Mouse (Mus musculus) inflammation-experienced regulatory T-cells, adult 6 months (primary cell): Measurements from ENCODE around the gene Cnpy1. TPM values are rescaled to one million over a fixed set of nuclear protein-coding genes. Genes with fewer than 3 reads are reported as not detected.

Source experiments
- ATAC-seq: one replicate; pipeline ENCODE4 v1.8.0; 2017
- polyA plus RNA-seq, 3 experiments: library from polyadenylated mRNA; unstranded; fragments of 100-300 nt; shearing (Covaris generic); gene quantifications; one replicate each; pipeline ENCODE4 v1.2.1; 2017

Gene Cnpy1
- polyA plus RNA-seq = not detected

DNA sequence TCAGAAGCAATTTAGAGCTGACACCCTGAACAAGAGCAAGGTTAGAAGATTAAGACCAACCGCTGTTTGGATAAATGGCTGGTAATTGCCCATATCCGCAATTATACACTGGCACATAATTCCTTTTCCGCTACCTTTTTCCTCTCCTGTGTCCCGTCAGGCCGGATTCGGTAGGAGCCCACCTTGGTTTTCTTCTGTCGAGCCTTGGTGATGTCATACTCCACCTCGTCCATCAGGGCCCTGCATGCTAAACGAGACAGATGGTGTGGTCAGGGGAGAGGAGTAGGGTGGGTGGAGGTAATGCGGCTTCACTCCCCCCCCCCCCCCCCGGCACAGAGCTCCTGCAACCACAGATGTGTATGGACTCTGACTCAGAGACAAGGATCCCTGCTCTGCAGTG, at the start of gene Cnpy1:
Cnpy1 (minus strand) TSS at position 233 of the 400 bp plus-strand sequence.
- ATAC-seq = no peak

- ATAC-seq = peak; percentile 60
Measured at GRCm38 (mm10) chr5:28293990-28294389, 48.4 kb upstream of the Cnpy1 start.

DNA sequence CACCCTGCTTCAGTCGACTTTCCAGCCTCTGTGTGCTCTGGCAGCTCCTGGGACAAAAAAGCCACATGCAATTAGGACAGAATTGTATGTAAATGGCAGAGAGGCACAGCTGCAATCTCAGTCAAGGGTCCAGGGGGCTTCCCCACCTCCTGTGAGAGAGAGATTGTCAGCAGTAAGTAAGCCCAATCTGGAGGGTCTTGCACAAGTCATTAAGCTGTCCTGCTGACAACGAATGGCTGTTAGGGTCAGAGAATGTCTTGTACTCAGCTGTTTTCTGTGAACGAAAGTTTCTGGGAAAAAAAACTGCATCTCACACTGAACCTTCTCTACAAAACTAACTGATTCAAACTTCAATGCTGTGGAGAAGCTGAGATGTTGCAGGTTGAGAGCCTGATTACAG, 46.7 kb upstream of the Cnpy1 start:
- no peak for ATAC-seq

- ATAC-seq = no peak
Measured at GRCm38 (mm10) chr5:28291118-28291850, 45.7 kb upstream of the Cnpy1 start.

GRCm38 (mm10) chr5:28290630-28291029, 45.0 kb upstream of the Cnpy1 start:
- ATAC-seq = no peak

DNA sequence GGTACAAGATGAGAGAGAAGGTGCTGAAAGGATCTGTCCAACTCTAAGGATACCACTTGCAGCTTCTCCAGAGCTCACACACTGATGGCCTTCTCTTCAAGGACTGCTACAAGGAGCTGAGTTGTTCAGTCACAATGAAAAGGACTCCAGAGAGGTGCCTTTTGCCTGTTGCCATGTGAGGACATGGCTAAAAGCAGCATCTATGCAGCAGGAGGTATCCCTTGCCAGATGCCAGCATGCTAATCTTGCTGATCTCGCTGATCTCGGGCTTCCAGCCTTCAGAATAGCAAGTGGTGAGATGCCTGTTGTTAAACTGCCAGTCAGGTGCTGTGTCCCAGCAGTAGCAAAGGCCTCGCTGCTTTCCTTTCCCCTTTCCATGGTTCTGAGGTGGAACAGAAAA, 43.5 kb upstream of the Cnpy1 start:
- ATAC-seq = no peak

DNA sequence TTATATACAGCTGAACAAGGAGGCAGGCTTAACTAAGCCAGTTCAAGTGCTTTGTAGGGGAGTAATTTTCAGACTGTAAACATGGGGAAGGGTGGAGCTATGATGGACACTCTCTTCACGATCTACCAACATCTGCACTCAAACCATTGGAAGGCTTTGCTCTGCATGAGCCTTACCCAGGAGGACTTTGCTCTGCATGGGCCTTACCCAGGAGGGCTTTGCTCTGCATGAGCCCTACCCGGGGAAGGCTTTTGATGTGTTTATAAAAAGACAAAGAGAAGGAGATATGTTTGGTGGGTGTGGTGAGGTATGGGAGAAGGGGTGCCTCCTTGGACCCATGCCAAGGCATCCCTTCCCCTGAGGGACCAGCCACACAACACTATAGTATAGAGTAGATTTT, 31.7 kb upstream of the Cnpy1 start:
- ATAC-seq = no peak

DNA sequence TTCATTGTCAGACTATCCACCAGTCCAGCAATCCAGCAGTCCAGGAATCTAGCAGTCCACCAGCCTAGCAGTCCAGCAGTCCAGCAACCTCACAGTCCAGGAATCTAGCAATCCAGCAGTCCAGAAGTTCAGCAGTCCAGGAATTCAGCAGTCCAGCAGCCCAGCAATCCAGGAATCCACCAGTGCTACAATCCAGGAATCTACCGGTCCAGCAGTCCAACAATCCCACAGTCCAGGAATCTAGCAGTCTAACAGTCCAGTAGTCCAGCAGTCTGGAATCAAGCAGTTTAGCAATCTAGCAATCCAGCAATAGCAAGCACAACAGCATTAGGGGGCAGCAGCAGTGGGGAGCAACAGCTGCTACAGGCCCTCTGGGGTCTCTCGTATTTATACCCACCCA, 27.2 kb upstream of the Cnpy1 start:
- no peak for ATAC-seq

DNA sequence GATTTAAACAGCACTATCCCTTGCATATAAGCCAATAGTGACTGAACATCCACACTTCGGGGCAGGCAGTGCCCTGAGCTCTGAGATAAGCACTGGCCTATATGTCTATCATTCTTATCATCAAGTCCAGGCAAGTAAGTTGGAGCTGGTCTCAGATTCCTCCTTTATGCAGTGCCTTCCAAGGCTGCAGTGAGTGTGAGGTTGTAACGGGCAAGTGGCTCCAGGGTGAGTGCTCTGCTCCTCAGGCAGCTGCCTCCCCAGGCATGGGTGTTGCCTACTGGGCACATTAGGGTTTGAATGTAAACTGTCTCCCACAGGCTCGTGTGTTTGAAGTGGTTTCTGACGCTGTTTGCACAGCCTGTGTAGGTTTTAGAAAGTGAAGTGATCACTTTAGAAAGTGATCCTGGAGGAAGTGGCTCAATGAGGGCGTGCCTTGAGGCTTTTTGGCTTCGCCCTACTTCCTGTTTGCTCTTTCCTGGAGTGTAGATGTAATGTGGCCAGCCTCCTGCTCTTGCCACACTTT, 23.9 kb upstream of the Cnpy1 start:
- peak; percentile 97 for ATAC-seq

GRCm38 (mm10) chr5:28267576-28267975, 22.0 kb upstream of the Cnpy1 start:
- ATAC-seq = no peak

DNA sequence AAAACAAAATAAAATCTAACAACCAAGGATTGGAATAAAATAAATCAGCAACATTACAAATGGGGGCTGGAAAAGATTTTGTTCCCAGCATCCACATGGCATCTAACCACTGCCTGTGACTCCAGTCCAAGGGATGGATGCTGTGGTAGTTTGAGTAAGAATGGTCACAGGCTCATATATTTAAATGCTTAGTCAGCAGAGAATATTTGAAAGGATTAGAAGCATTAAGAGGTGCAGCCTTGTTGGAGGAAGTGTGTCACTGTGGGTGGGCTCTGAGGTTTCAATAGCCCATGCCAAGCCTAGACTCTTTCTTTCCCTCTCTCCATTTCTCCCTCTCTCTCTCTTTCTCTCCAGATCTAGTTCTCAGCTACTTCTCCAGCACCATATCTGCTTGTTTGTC, 20.0 kb upstream of the Cnpy1 start:
- no peak for ATAC-seq

GRCm38 (mm10) chr5:28263852-28264251, 18.2 kb upstream of the Cnpy1 start:
- ATAC-seq = no peak

- no peak for ATAC-seq
Measured at GRCm38 (mm10) chr5:28262070-28262469, 16.5 kb upstream of the Cnpy1 start.

GRCm38 (mm10) chr5:28259939-28260338, 14.3 kb upstream of the Cnpy1 start:
- ATAC-seq = no peak

GRCm38 (mm10) chr5:28259385-28259784, 13.8 kb upstream of the Cnpy1 start:
- ATAC-seq = no peak

GRCm38 (mm10) chr5:28257816-28258215, 12.2 kb upstream of the Cnpy1 start:
- ATAC-seq = no peak

- no peak for ATAC-seq
Measured at GRCm38 (mm10) chr5:28252999-28253398, 7.4 kb upstream of the Cnpy1 start.

DNA sequence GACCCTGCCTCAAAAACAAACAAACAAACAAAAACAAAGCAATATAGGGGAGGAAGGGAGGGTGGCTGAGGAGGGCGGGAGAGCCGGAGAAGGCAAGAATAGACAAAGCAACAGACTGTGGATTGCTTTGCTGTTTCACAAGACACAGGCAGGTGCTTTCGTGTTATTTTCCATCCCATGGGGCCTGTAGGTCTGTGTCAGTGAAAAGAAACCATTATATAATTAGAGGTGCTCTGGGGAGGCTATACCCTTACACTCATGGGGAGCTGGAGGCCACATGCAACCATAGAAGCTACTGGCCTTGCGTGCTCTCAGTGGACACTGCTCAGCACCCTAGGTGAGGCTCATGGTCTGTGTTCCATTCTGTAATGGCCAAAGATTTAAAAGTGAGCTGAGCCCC, 6.7 kb upstream of the Cnpy1 start:
- no peak for ATAC-seq

GRCm38 (mm10) chr5:28251211-28251764, 5.7 kb upstream of the Cnpy1 start:
- ATAC-seq = no peak

DNA sequence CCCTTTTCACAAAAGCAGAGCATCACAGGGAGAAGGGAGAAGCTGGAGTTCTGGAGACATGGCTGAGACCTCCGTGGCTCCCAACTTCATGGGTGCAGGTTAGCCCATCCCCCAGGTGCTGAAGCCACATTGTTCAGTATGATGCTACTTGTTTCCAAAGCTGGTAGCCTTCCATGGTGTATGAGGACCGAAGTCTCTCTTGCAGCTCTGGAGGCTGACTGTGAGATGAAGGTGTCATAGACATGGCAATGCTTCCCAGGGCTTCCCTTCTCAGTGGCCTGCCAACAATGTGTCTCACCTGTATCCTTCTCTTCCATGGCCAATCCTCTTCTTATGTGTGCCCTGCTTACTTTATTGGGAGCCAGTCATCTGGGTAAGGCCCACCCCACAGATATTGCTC, 4.9 kb upstream of the Cnpy1 start:
- ATAC-seq = no peak

DNA sequence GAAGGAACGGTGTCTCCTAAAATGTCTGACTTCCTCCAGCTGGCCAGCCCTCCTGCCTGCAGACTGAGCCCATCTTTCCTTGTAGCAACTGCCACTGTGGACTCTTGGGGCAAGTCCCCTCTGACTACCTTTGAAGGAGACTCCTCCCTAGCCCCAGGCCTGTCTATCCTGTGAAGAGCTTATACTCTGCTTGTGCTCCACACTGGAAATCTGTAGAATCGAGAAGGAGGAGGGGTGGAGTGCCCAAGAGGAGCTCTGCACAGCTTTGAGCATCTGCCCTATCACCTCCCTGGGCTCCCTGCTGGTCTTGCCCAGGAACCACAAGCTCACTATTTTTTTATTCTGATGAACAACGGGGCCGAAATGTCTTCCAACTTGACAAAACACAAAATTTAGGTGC, 485 bp downstream of the Cnpy1 start:
- no peak for ATAC-seq

DNA sequence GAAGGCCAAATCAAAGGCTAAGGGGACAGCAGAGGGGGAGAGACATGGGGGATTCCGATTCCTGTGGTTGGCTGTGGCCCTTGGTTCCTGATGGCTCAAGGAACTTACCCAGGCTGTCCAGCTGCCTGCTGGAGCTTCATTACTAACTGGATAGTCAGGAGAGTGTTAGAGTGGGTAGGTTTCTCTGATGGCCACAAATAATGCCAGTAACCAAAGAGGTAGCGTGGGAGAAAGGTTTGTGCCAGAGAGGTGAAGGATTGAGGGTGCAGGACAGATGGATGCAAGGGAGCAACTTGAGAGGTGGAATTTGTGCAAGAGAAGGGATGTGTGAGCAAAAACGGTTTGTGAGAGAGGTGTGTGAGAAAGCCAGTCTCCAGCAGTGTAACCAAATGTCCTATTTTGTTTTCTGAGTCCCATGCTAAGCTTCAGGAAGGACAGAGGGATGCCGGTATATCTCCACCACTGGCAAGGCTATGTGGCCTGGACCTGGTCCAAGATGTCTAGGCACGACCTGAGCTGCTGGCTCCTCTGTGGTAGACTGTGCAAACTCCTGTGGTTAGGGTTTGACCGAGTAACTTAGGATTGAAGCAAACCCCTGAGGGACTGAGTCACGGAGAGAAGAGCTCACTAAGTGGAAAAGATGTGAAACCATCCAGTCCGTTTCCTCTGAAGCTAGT, 2.0 kb downstream of the Cnpy1 start:
- ATAC-seq = no peak

GRCm38 (mm10) chr5:28241423-28241822, 4.2 kb downstream of the Cnpy1 start:
- ATAC-seq = no peak

DNA sequence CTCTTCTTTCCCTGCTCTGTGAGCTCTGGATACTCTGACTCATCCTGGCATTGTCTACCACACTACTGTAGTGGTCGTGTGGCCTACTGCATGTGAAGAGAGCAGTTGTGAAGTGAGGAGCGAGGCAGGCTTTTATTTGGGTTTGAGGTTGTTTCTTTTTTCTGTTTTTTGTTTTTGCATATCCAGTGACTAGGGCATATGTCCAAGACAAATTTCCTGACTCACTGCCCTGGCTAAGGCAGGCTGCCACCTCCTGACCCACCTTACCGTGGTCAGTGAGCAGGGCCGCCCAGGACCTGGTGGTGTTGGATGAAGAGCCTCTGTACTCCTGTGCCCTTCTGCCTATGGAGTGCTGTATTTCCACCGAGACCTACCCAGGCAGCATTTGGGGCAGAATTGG, 5.8 kb downstream of the Cnpy1 start:
- ATAC-seq = no peak
